Mouse (Mus musculus) C2C12 (cell line): Measurements from ENCODE around the gene Borcs8.

ENCODE experiments used
- CTCF ChIP-seq: IDR thresholded peaks from one replicate; pipeline ENCODE4 v1.5.1; 2011; ENCODE audit not compliant: control insufficient read depth, insufficient read depth, insufficient read length
- MYOG ChIP-seq: IDR thresholded peaks from one replicate; pipeline ENCODE4 v1.6.1; 2011; ENCODE audit not compliant: control insufficient read depth, insufficient read length; ENCODE audit errors: extremely low read depth

DNA sequence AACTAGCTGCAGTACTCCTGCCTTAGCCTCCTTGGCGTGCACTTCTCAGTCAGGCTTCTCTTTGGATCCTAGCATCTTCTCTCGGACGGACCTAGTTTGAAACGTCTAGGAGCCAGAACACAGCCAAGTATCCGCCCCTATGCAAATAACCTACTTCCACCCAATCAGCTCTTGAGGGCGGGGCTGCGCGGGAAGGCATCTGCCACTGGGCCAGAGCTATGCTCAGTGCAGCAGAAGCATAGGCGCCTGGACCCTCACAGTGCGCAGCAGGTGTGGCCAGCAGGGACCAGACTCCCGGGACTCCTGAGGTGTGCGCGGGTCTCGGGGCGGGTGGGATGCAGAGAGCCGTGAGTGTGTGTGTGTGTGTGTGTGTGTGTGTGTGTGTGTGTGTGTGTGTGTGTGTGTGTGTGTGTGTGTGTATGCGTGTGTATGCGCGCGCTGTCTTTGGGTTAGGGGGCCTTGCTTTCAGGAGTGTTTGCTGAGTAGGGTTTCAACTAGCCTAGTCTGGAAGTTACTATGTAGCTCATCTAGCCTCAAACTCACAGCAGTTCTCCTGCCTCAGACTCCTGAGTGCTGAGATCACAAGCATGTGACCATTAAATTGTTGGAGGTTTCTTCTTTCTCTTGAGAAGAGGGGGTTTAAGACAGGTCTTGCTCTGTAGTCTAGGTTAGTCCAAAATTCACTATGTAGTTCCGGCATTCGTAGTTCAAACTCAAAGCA is 13.4 kb downstream of the Borcs8 start:
- TF ChIP-seq MYOG: no peak
- TF ChIP-seq CTCF: no peak
